Mouse (Mus musculus): ENCODE results near the gene Sp7. TPM values are rescaled to one million over a fixed set of nuclear protein-coding genes. Genes with fewer than 3 reads are reported as not detected.
"Not testable (repeated sequence)": the region's sequence is repeated elsewhere in the genome, so short reads cannot be mapped to it uniquely, and the experiment has no call there.

The Sp7 gene
- polyA plus RNA-seq, 1 experiment from 2014 or later = 0.93 TPM

- peak overlapping the region; percentile 81 for H3K27ac ChIP-seq (replicated peaks)
- WGBS = under 1% methylated on average over 46 of the region's 49 CpGs
- H3K4me1 ChIP-seq = peaks cover 36% of the 10 kb centered on the region
- peak overlapping the region; percentile 76 for H3K9ac ChIP-seq (replicated peaks)
- peak; percentile 76 for ATAC-seq (ENCODE audit: low FRiP score, low read depth)
- no peaks in the 10 kb centered on the region for H3K9me3 ChIP-seq
- no peaks in the 10 kb centered on the region for H3K36me3 ChIP-seq
- peaks cover 54% of the 10 kb centered on the region for H3K27me3 ChIP-seq
- peak overlapping the region; percentile 84 for H3K4me2 ChIP-seq (replicated peaks)
- peak overlapping the region; percentile 50 for H3K4me3 ChIP-seq
Measured at GRCm38 (mm10) chr15:102355134-102355870, 11.7 kb downstream of the Sp7 start.

GRCm38 (mm10) chr15:102353986-102354385 is 13.0 kb downstream of the Sp7 start:
- Histone ChIP-seq H3K4me2 (replicated peaks) (no peak overlapping the region), H3K9me3 (no peaks in the 10 kb centered on the region), H3K27me3 (peaks cover 41% of the 10 kb centered on the region), H3K36me3 (no peaks in the 10 kb centered on the region), H3K27ac (replicated peaks) (no peak overlapping the region), H3K4me1 (peaks cover 42% of the 10 kb centered on the region), H3K4me3 (no peak overlapping the region), H3K9ac (replicated peaks) (no peak overlapping the region)
- ATAC-seq (ENCODE audit: low FRiP score, low read depth) = no peak
- WGBS = 83% methylated on average over 2 of the region's 2 CpGs

DNA sequence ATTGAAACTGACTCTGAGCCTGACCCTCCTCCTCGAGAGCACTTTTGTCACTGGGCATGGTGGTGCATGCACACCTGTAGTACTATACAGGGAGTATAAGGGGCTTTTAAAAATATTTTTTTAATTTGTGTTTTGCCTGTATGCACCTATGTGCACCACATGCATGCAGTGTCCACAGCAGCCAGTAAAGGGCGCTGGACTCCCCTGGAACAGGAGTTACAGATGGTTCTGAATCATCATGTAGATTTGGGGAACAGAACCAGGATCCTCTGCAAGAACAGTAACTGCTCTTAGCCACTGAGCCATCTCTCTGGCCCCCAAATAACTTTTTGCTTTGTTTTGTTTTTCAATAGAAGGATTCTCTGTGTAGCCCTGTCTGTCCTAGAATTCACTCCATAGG is 14.8 kb downstream of the Sp7 start:
- WGBS = 58% methylated on average over 2 of the region's 2 CpGs
- H3K27me3 ChIP-seq = peaks cover 23% of the 10 kb centered on the region
- H3K36me3 ChIP-seq = peaks cover 2% of the 10 kb centered on the region; the same call in 1 of the 2 replicates
- H3K4me3 ChIP-seq = no peak overlapping the region
- H3K27ac ChIP-seq (replicated peaks) = no peak overlapping the region
- H3K4me2 ChIP-seq (replicated peaks) = no peak overlapping the region
- no peak for ATAC-seq (ENCODE audit: low FRiP score, low read depth)
- H3K9ac ChIP-seq (replicated peaks) = no peak overlapping the region
- peaks cover 29% of the 10 kb centered on the region for H3K4me1 ChIP-seq
- H3K9me3 ChIP-seq = no peaks in the 10 kb centered on the region

DNA sequence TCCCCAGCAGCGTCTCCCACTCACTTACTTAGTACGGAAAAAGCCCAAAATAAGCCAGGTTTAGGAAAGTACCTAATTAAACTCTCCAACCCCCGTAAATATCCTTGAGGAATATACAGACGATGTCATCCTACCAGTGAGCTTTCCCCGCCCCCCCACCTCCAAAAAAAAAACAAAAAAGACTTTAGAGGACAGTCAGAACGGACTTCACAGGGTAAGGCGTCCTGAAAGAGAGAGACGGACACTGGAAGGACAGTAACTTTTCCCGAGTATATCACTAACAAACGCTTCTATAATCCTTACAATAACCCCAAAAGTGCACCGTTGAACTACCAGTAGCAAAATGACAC is 16.1 kb downstream of the Sp7 start:
- Histone ChIP-seq H3K4me3 (peak overlapping the region; percentile 64), H3K4me1 (peaks cover 18% of the 10 kb centered on the region), H3K4me2 (replicated peaks) (peak overlapping the region; percentile 76), H3K9ac (replicated peaks) (peak overlapping the region; percentile 29; the same call in 1 of the 2 replicates), H3K9me3 (no peaks in the 10 kb centered on the region), H3K36me3 (peaks cover 14% of the 10 kb centered on the region), H3K27me3 (peaks cover 10% of the 10 kb centered on the region), H3K27ac (replicated peaks) (no peak overlapping the region)
- ATAC-seq (ENCODE audit: low FRiP score, low read depth) = no peak
- 10% methylated on average over 11 of the region's 11 CpGs for WGBS

- Histone ChIP-seq H3K27ac (replicated peaks) (peak within 1 kb of the TSS; percentile 58), H3K4me2 (replicated peaks) (peak within 1 kb of the TSS; percentile 76), H3K4me3 (peak within 1 kb of the TSS; percentile 64), H3K27me3 (peaks cover 8% of the 10 kb centered on the region; the same call in 1 of the 2 replicates), H3K36me3 (peaks cover 20% of the 10 kb centered on the region), H3K4me1 (peaks cover 13% of the 10 kb centered on the region), H3K9ac (replicated peaks) (peak within 1 kb of the TSS; percentile 68), H3K9me3 (no peaks in the 10 kb centered on the region)
- peak; percentile 85 for ATAC-seq (ENCODE audit: low FRiP score, low read depth)
- WGBS = under 1% methylated on average over 56 of the region's 56 CpGs
Measured at GRCm38 (mm10) chr15:102350138-102350941, 16.6 kb downstream of the Sp7 start, which contains the start of gene Aaas. Gene Aaas (minus strand): TSS chr15:102350771.

DNA sequence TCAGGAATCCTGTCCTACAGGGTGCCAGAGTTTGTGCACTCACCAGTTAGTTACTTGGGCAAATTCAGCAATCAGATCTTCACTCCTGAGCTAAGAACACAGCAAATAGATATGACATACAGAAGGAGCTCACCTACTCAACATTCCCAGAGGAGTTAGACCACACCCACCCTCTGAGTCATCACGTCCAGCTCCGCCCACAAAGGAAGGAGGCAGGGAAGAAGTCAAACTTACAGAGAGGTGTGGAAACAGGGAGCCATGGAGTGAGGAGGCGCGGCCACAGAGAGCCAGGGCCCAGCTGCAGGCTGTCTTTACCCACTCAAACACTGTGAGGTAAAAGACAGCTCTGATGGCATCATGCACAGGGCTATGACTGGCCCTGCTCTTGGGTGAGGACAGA is 20.5 kb downstream of the Sp7 start:
- H3K36me3 ChIP-seq = peaks cover 31% of the 10 kb centered on the region
- H3K4me2 ChIP-seq (replicated peaks) = no peak overlapping the region
- no peak for ATAC-seq (ENCODE audit: low FRiP score, low read depth)
- H3K4me1 ChIP-seq = peaks cover 6% of the 10 kb centered on the region
- WGBS = 91% methylated on average over 4 of the region's 4 CpGs
- no peak overlapping the region for H3K27ac ChIP-seq (replicated peaks)
- H3K9me3 ChIP-seq = no peaks in the 10 kb centered on the region
- no peaks in the 10 kb centered on the region for H3K27me3 ChIP-seq
- no peak overlapping the region for H3K9ac ChIP-seq (replicated peaks)
- no peak overlapping the region for H3K4me3 ChIP-seq

DNA sequence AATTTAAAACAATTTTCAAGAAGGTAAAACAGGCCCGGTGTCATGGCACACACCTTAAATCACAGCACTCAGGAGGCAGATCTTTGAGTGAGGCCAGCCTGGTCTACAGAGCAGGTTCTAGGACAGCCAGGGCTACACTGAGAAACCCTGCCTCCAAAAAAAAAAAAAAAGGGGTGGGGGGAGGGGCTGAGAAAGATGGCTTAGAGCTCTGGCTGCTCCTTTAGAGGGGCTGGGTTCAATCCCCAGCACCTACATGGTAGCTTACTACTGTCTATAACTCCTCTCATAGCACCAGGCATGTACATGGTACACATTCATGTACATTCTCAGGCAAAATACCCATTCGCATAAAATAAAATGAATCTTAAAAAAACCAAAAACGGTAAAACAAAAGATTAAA is 22.5 kb downstream of the Sp7 start:
- H3K4me2 ChIP-seq (replicated peaks) = no peak overlapping the region
- no peak overlapping the region for H3K4me3 ChIP-seq
- H3K36me3 ChIP-seq = peaks cover 43% of the 10 kb centered on the region
- H3K27ac ChIP-seq (replicated peaks) = no peak overlapping the region
- H3K9ac ChIP-seq (replicated peaks) = no peak overlapping the region
- H3K27me3 ChIP-seq = no peaks in the 10 kb centered on the region
- H3K9me3 ChIP-seq = no peaks in the 10 kb centered on the region
- H3K4me1 ChIP-seq = no peaks in the 10 kb centered on the region; the same call in 1 of the 2 replicates
- WGBS = 96% methylated on average over 3 of the region's 3 CpGs
- ATAC-seq (ENCODE audit: low FRiP score, low read depth) = no peak

DNA sequence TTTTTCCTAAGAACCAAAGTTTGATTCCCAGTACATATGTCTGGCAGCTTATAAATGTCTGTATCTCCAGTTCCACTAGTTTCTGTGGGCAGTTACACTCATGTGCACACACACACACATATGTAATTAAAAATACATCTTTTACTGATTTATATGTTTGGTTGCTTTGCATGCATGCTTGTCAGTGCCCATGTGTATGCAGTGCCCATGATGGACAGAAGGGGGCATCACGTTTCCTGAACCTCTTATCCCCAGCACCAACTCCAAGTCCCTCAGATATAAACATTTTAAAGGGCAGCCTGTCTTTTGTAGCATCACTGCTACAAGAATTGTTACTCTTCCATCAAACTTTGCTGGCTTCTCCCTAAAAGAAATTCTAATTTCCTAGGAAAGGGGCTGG is 25.4 kb downstream of the Sp7 start:
- H3K9ac ChIP-seq (replicated peaks) = no peak overlapping the region
- H3K4me3 ChIP-seq = no peak overlapping the region
- no peaks in the 10 kb centered on the region for H3K4me1 ChIP-seq
- no peak overlapping the region for H3K27ac ChIP-seq (replicated peaks)
- no peaks in the 10 kb centered on the region for H3K27me3 ChIP-seq
- H3K4me2 ChIP-seq (replicated peaks) = no peak overlapping the region
- ATAC-seq (ENCODE audit: low FRiP score, low read depth) = no peak
- no peaks in the 10 kb centered on the region for H3K9me3 ChIP-seq
- WGBS = 24% methylated on average over 1 of the region's 1 CpGs
- peaks cover 64% of the 10 kb centered on the region for H3K36me3 ChIP-seq

DNA sequence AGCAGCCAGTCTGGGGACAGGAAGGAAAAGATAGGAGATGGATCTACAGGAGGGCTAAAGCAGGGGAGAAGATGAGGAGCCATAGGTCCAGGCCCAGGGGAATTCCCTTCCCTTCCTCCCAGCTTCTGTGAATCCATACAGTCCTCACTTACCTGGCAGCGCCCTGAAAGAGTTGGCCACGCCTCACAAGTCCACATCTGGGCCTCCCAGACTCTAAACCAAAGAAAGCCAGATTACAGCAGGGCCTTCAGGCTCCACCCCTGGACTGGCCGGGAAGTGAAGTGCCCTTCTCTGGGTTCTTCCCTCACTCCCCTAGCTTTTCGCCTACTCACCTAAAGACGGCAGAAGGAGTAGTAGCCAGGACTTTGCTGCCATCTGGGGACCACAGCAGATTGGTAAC is 27.4 kb downstream of the Sp7 start:
- Histone ChIP-seq H3K36me3 (peaks cover 65% of the 10 kb centered on the region), H3K4me2 (replicated peaks) (no peak overlapping the region), H3K4me1 (no peaks in the 10 kb centered on the region), H3K9me3 (no peaks in the 10 kb centered on the region), H3K4me3 (no peak overlapping the region), H3K27me3 (no peaks in the 10 kb centered on the region), H3K9ac (replicated peaks) (no peak overlapping the region), H3K27ac (replicated peaks) (no peak overlapping the region)
- no peak for ATAC-seq (ENCODE audit: low FRiP score, low read depth)
- 75% methylated on average over 5 of the region's 5 CpGs for WGBS

- no peak for ATAC-seq (ENCODE audit: low FRiP score, low read depth)
- WGBS = 91% methylated on average over 4 of the region's 4 CpGs
- Histone ChIP-seq H3K27ac (replicated peaks) (no peak overlapping the region), H3K36me3 (peaks cover 81% of the 10 kb centered on the region), H3K27me3 (no peaks in the 10 kb centered on the region), H3K9me3 (no peaks in the 10 kb centered on the region), H3K4me3 (no peak overlapping the region), H3K9ac (replicated peaks) (no peak overlapping the region), H3K4me1 (peaks cover 16% of the 10 kb centered on the region), H3K4me2 (replicated peaks) (no peak overlapping the region)
Measured at GRCm38 (mm10) chr15:102336946-102337345, 30.0 kb downstream of the Sp7 start.

DNA sequence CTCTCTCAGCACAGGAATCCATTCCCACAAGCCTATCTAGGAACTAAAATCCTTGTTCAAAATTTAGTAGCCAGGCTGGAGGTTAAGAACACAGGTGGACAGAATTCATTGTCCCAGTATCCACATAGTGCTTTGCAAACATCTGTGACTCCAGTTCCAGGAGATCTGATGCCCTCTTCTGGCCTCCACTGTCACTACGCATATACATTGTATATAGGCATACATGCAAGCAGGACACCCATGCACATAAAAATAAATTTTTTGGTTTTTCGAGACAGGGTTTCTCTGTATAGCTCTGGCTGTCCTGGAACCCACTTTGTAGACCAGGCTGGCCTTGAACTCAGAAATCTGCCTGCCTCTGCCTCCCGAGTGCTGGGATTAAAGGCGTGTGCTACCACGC is 31.1 kb downstream of the Sp7 start:
- H3K27ac ChIP-seq (replicated peaks); ATAC-seq (ENCODE audit: low FRiP score, low read depth); H3K4me3 ChIP-seq; H3K4me2 ChIP-seq (replicated peaks); H3K27me3 ChIP-seq; H3K9ac ChIP-seq (replicated peaks); H3K9me3 ChIP-seq: not testable (repeated sequence)
- WGBS = 90% methylated on average over 5 of the region's 5 CpGs
- H3K36me3 ChIP-seq = peaks cover 86% of the 10 kb centered on the region
- H3K4me1 ChIP-seq = peaks cover 21% of the 10 kb centered on the region

GRCm38 (mm10) chr15:102335254-102335653 is 31.7 kb downstream of the Sp7 start:
- Histone ChIP-seq H3K27ac (replicated peaks) (no peak overlapping the region), H3K4me2 (replicated peaks) (no peak overlapping the region), H3K4me1 (peaks cover 21% of the 10 kb centered on the region), H3K9ac (replicated peaks) (no peak overlapping the region), H3K9me3 (no peaks in the 10 kb centered on the region), H3K36me3 (peaks cover 87% of the 10 kb centered on the region), H3K4me3 (no peak overlapping the region), H3K27me3 (no peaks in the 10 kb centered on the region)
- 87% methylated on average over 8 of the region's 8 CpGs for WGBS
- no peak for ATAC-seq (ENCODE audit: low FRiP score, low read depth)
